Mouse (Mus musculus) kidney, adult 2 months (tissue): ENCODE results near the gene Map1lc3a.
A peak's percentile ranks its signal among the peaks of the same experiment; 100 is the strongest.

ENCODE experiments used
- CTCF ChIP-seq: fragments of 200-500 bp; conservative IDR thresholded peaks from 2 replicates; pipeline ENCODE4 v1.5.1; 2011; ENCODE audit warnings: low read depth, mild to moderate bottlenecking, control low read depth, low read length, moderate library complexity, mixed read lengths; ENCODE audit not compliant: insufficient read depth, insufficient read length
- POLR2A ChIP-seq: fragments of 200-500 bp; IDR thresholded peaks from one replicate; pipeline ENCODE4 v1.6.1; 2011; ENCODE audit warnings: low read depth, low read length, control low read depth

- TF ChIP-seq POLR2A, result no peak
- peak; percentile 42 for TF ChIP-seq CTCF
Observed at GRCm38 (mm10) chr2:155308936-155309592, 33.0 kb downstream of the Map1lc3a start.
